Mouse (Mus musculus) heart, adult 2 months (tissue): ENCODE results near the gene Rbm5. TPM values are rescaled to one million over a fixed set of nuclear protein-coding genes. Genes with fewer than 3 reads are reported as not detected.

ENCODE experiments used
- DNase-seq, 2 experiments: peaks; one replicate each; pipeline ENCODE4 v3.0.0; 2021
- H3K27ac ChIP-seq: fragments of 200-600 bp; 2 replicates; pipeline ENCODE4 v1.8.1; 2022
- H3K27me3 ChIP-seq: fragments of 200-500 bp; 2 replicates; pipeline ENCODE4 v1.6.1; 2012; ENCODE audit warnings: mild to moderate bottlenecking, low read length, inconsistent platforms, mixed read lengths; ENCODE audit not compliant: control insufficient read depth, insufficient read depth
- H3K36me3 ChIP-seq: fragments of 200-500 bp; 2 replicates; pipeline ENCODE4 v1.6.1; 2012; ENCODE audit warnings: low read length, inconsistent platforms; ENCODE audit not compliant: control insufficient read depth, insufficient read depth
- H3K4me1 ChIP-seq: fragments of 200-500 bp; 2 replicates; pipeline ENCODE4 v1.6.1; 2011; ENCODE audit warnings: low read length; ENCODE audit not compliant: control insufficient read depth, insufficient read depth
- H3K4me3 ChIP-seq: fragments of 200-600 bp; 2 replicates; pipeline ENCODE4 v1.8.1; 2022
- H3K79me2 ChIP-seq: fragments of 200-500 bp; replicated peaks from 2 replicates; pipeline ENCODE4 v1.6.1; 2012; ENCODE audit warnings: mild to moderate bottlenecking, inconsistent platforms, low read length, moderate library complexity, mixed read lengths; ENCODE audit not compliant: control insufficient read depth, insufficient read depth
- H3K9ac ChIP-seq: fragments of 200-500 bp; 2 replicates; pipeline ENCODE4 v1.6.1; 2012; ENCODE audit warnings: low read depth, mild to moderate bottlenecking, control low read depth, inconsistent platforms, low read length, mixed read lengths
- CTCF ChIP-seq: fragments of 200-600 bp; IDR thresholded peaks from 2 replicates; pipeline ENCODE4 v1.8.1; 2022; ENCODE audit warnings: antibody characterized with exemption, mild to moderate bottlenecking, moderate library complexity
- EP300 ChIP-seq: fragments of 200-500 bp; IDR thresholded peaks from 2 replicates; pipeline ENCODE4 v1.6.1; 2011; ENCODE audit warnings: low read depth, low read length, control low read depth; ENCODE audit not compliant: insufficient read depth
- POLR2A ChIP-seq: fragments of 200-500 bp; IDR thresholded peaks from 2 replicates; pipeline ENCODE4 v1.6.1; 2011; ENCODE audit warnings: mild to moderate bottlenecking, low read depth, low read length, control low read depth; ENCODE audit not compliant: insufficient read depth
- WGBS: fragments of 180-500 bp; shearing (Covaris S2); methylation state at CpG from one replicate; pipeline ENCODE4 v1.1.7; 2018; 5-methylcytosine and 5-hydroxymethylcytosine counted together
- intact Hi-C: fragments of 180-260 bp; cut with DNase I; formaldehyde crosslinking; loops from one replicate; pipeline ENCODE4 v1.15.1; 2025
- polyA plus RNA-seq: library from polyadenylated mRNA; depleted of rRNA; stranded (reverse); fragments of >200 nt; gene quantifications from 2 replicates; pipeline ENCODE4 v1.2.3, GENCODE M21; 2012
- total RNA-seq, 2 experiments: library from RNA; stranded (reverse); gene quantifications; 2 replicates each; pipeline ENCODE4 v1.2.3; 2021

The Rbm5 gene
- total and polyA plus RNA-seq, 3 experiments = 38.9 to 54.6 (median 50.5) TPM

GRCm38 (mm10) chr9:107701594-107701993, 69.2 kb downstream of the Rbm5 start:
- Histone ChIP-seq H3K27ac (peak overlapping the region; percentile 28; the same call in 1 of the 2 replicates), H3K79me2 (no peaks in the 10 kb centered on the region), H3K4me1 (peaks cover 25% of the 10 kb centered on the region), H3K36me3 (peaks cover 2% of the 10 kb centered on the region; the same call in 1 of the 2 replicates), H3K4me3 (no peak overlapping the region), H3K9ac (no peak overlapping the region), H3K27me3 (no peaks in the 10 kb centered on the region)
- no peak for TF ChIP-seq CTCF
- TF ChIP-seq POLR2A = no peak
- no peak for TF ChIP-seq EP300
- 22% methylated on average over 12 of the region's 12 CpGs for WGBS
- DNase-seq = peak; percentile 76 to 81
- intact Hi-C loops = no loop called here

- Histone ChIP-seq H3K79me2 (no peaks in the 10 kb centered on the region), H3K4me1 (peaks cover 35% of the 10 kb centered on the region), H3K36me3 (peaks cover 2% of the 10 kb centered on the region; the same call in 1 of the 2 replicates), H3K27me3 (no peaks in the 10 kb centered on the region), H3K27ac (peak overlapping the region; percentile 26), H3K4me3 (no peak overlapping the region), H3K9ac (no peak overlapping the region)
- WGBS = 26% methylated on average over 6 of the region's 6 CpGs
- peak in 1 of 2 experiments; percentile 63 for DNase-seq
- intact Hi-C loops = no loop called here
- no peak for TF ChIP-seq CTCF
- TF ChIP-seq EP300 = no peak
- no peak for TF ChIP-seq POLR2A
Measured at GRCm38 (mm10) chr9:107700114-107700571, 70.7 kb downstream of the Rbm5 start.

- WGBS = 45% methylated on average over 9 of the region's 9 CpGs
- intact Hi-C loops = no loop called here
- peaks cover 2% of the 10 kb centered on the region; the same call in 1 of the 2 replicates for H3K36me3 ChIP-seq
- H3K4me1 ChIP-seq = peaks cover 39% of the 10 kb centered on the region
- no peak overlapping the region for H3K9ac ChIP-seq
- no peak for DNase-seq
- no peak overlapping the region for H3K4me3 ChIP-seq
- H3K27ac ChIP-seq = peak overlapping the region; percentile 26
- H3K27me3 ChIP-seq = no peaks in the 10 kb centered on the region
- H3K79me2 ChIP-seq = no peaks in the 10 kb centered on the region
- no peak for TF ChIP-seq EP300
- no peak for TF ChIP-seq POLR2A
- TF ChIP-seq CTCF = no peak
Measured at GRCm38 (mm10) chr9:107699376-107699980, 71.3 kb downstream of the Rbm5 start.

GRCm38 (mm10) chr9:107698611-107699190, 72.1 kb downstream of the Rbm5 start:
- peaks cover 39% of the 10 kb centered on the region for H3K4me1 ChIP-seq
- no peak overlapping the region for H3K4me3 ChIP-seq
- no peak overlapping the region for H3K9ac ChIP-seq
- no peaks in the 10 kb centered on the region for H3K36me3 ChIP-seq
- intact Hi-C loops = no loop called here
- DNase-seq = no peak
- H3K27me3 ChIP-seq = no peaks in the 10 kb centered on the region
- TF ChIP-seq CTCF (peak; percentile 48), EP300 (no peak)
- WGBS = 66% methylated on average over 14 of the region's 14 CpGs
- peak overlapping the region; percentile 23 for H3K27ac ChIP-seq
- no peaks in the 10 kb centered on the region for H3K79me2 ChIP-seq

- Histone ChIP-seq H3K4me1 (peaks cover 36% of the 10 kb centered on the region), H3K36me3 (no peaks in the 10 kb centered on the region), H3K4me3 (no peak overlapping the region), H3K9ac (no peak overlapping the region), H3K79me2 (no peaks in the 10 kb centered on the region), H3K27ac (peak overlapping the region; percentile 38), H3K27me3 (no peaks in the 10 kb centered on the region)
- DNase-seq = no peak
- intact Hi-C loops = no loop called here
- TF ChIP-seq CTCF (no peak), EP300 (no peak), POLR2A (no peak)
- WGBS = 65% methylated on average over 14 of the region's 14 CpGs
Measured at GRCm38 (mm10) chr9:107697811-107698521, 72.8 kb downstream of the Rbm5 start.
